Mouse (Mus musculus) left cerebral cortex, postnatal 10 days (tissue): Measurements from ENCODE around the gene Dlg4. TPM values are rescaled to one million over a fixed set of nuclear protein-coding genes. Genes with fewer than 3 reads are reported as not detected.

ENCODE experiments used
- DNase-seq, 2 experiments: peaks; one replicate each; pipeline ENCODE4 v3.0.0; 2021 to 2022; ENCODE audit warnings: low spot score in 2 of 2, mixed read lengths in 1 of 2; ENCODE audit errors: extremely low spot score in 1 of 2
- intact Hi-C: fragments of 180-260 bp; cut with DNase I; formaldehyde crosslinking; loops from one replicate; pipeline ENCODE4 v1.15.1; 2025
- total RNA-seq, 2 experiments: library from RNA; stranded (reverse); gene quantifications; 2 replicates each; pipeline ENCODE4 v1.2.3; 2021

Gene Dlg4
- total RNA-seq, result 100 to 1,000 TPM; 871 to 875 TPM

- intact Hi-C loops, result no loop called here
- DNase-seq, result no peak
Observed at GRCm38 (mm10) chr11:70016669-70017068, at the start of gene Dlg4. Dlg4 (plus strand) TSS chr11:70016942.

- intact Hi-C loops, result no loop called here
Observed at GRCm38 (mm10) chr11:69968793-69969192, 47.9 kb upstream of the Dlg4 start.

GRCm38 (mm10) chr11:69970222-69970621, 46.5 kb upstream of the Dlg4 start:
- DNase-seq, result no peak
- intact Hi-C loops, result no loop called here

More at GRCm38 (mm10) chr11:69968793-69969192, 47.9 kb upstream of the Dlg4 start:
- no peak for DNase-seq

GRCm38 (mm10) chr11:69970775-69971174, 46.0 kb upstream of the Dlg4 start:
- intact Hi-C loops, result no loop called here
- DNase-seq, result no peak

- no peak for DNase-seq
- intact Hi-C loops, result no loop called here
Observed at GRCm38 (mm10) chr11:69974907-69975306, 41.8 kb upstream of the Dlg4 start.

- intact Hi-C loops, result no loop called here
- no peak for DNase-seq
Observed at GRCm38 (mm10) chr11:69976271-69976670, 40.5 kb upstream of the Dlg4 start.

- intact Hi-C loops, result no loop called here
- no peak for DNase-seq
Observed at GRCm38 (mm10) chr11:69979827-69980195, 36.9 kb upstream of the Dlg4 start.

- intact Hi-C loops, result no loop called here
- DNase-seq, result peak; percentile 96 to 98
Observed at GRCm38 (mm10) chr11:69980196-69981140, 36.3 kb upstream of the Dlg4 start.

- no peak for DNase-seq
- intact Hi-C loops, result no loop called here
Observed at GRCm38 (mm10) chr11:69981141-69981762, 35.5 kb upstream of the Dlg4 start, which contains the start of gene Ctdnep1. Ctdnep1 (plus strand) TSS chr11:69981156.

- DNase-seq, result no peak
- intact Hi-C loops, result no loop called here
Observed at GRCm38 (mm10) chr11:69982225-69982624, 34.5 kb upstream of the Dlg4 start, which contains the start of gene Elp5. Elp5 (minus strand) TSS chr11:69982517.

GRCm38 (mm10) chr11:69982877-69983276, 33.9 kb upstream of the Dlg4 start:
- intact Hi-C loops, result no loop called here
- no peak for DNase-seq

GRCm38 (mm10) chr11:69983377-69983776, 33.4 kb upstream of the Dlg4 start:
- intact Hi-C loops, result no loop called here
- no peak for DNase-seq

- no peak for DNase-seq
- intact Hi-C loops, result no loop called here
Observed at GRCm38 (mm10) chr11:69984431-69984830, 32.3 kb upstream of the Dlg4 start.

- intact Hi-C loops, result no loop called here
- no peak for DNase-seq
Observed at GRCm38 (mm10) chr11:69989949-69990348, 26.8 kb upstream of the Dlg4 start.

GRCm38 (mm10) chr11:69990850-69991691, 25.7 kb upstream of the Dlg4 start, which contains the start of gene Gabarap:
Gabarap (plus strand) TSS chr11:69991143.
- peak; percentile 96 to 99 for DNase-seq
- intact Hi-C loops, result no loop called here

- intact Hi-C loops, result no loop called here
- no peak for DNase-seq
Observed at GRCm38 (mm10) chr11:69991711-69992110, 25.0 kb upstream of the Dlg4 start.

- intact Hi-C loops, result no loop called here
- no peak for DNase-seq
Observed at GRCm38 (mm10) chr11:69992396-69992795, 24.3 kb upstream of the Dlg4 start.

- DNase-seq, result no peak
- intact Hi-C loops, result no loop called here
Observed at GRCm38 (mm10) chr11:69992932-69993331, 23.8 kb upstream of the Dlg4 start.
